Mouse (Mus musculus): ENCODE data around the gene Mthfs. TPM values are rescaled to one million over a fixed set of nuclear protein-coding genes. Genes with fewer than 3 reads are reported as not detected.

Gene Mthfs
- 54.0 and 61.5 TPM in 2 replicates for total RNA-seq (2023)

GRCm38 (mm10) chr9:89210353-89211064 lies at the start of gene Mthfs:
Gene Mthfs, plus strand, starts transcription at chr9:89210676.

GRCm38 (mm10) chr9:89198969-89199416 lies 11.5 kb upstream of the Mthfs start, which contains the start of the genes Bcl2a1b and Gm29094:
Gene Bcl2a1b, plus strand, starts transcription at chr9:89199209.
Gene Gm29094, plus strand, starts transcription at chr9:89199379.

Other genes with a start within 250 kb of the Mthfs start
- not detected in 2 replicates for gene Trim43b, start 117.8 kb upstream of the Mthfs start, total RNA-seq (2023)
- 11.5 and 12.2 TPM in 2 replicates for gene Bcl2a1b, start 11.5 kb upstream of the Mthfs start, total RNA-seq (2023)
- gene Gm29094, start 11.3 kb upstream of the Mthfs start, total RNA-seq (2023): not detected in 2 replicates